Mouse (Mus musculus) heart, adult 2 months (tissue): Measurements from ENCODE around the gene Tas2r143.

Experiments
- EP300 ChIP-seq: fragments of 200-500 bp; IDR thresholded peaks from 2 replicates; pipeline ENCODE4 v1.6.1; 2011; ENCODE audit warnings: low read depth, low read length, control low read depth; ENCODE audit not compliant: insufficient read depth
- POLR2A ChIP-seq: fragments of 200-500 bp; IDR thresholded peaks from 2 replicates; pipeline ENCODE4 v1.6.1; 2011; ENCODE audit warnings: mild to moderate bottlenecking, low read depth, low read length, control low read depth; ENCODE audit not compliant: insufficient read depth

- TF ChIP-seq POLR2A, result no peak
- no peak for TF ChIP-seq EP300
Observed at GRCm38 (mm10) chr6:42441395-42441794, 41.4 kb downstream of the Tas2r143 start.
